Mouse (Mus musculus): ENCODE measurements at regions not wholly inside any gene's neighbourhood (a gene's known extent, or its start where the extent isn't known, plus 50 kb on each side); places are given as distances from the start of the nearest gene placed in this dataset.

DNA sequence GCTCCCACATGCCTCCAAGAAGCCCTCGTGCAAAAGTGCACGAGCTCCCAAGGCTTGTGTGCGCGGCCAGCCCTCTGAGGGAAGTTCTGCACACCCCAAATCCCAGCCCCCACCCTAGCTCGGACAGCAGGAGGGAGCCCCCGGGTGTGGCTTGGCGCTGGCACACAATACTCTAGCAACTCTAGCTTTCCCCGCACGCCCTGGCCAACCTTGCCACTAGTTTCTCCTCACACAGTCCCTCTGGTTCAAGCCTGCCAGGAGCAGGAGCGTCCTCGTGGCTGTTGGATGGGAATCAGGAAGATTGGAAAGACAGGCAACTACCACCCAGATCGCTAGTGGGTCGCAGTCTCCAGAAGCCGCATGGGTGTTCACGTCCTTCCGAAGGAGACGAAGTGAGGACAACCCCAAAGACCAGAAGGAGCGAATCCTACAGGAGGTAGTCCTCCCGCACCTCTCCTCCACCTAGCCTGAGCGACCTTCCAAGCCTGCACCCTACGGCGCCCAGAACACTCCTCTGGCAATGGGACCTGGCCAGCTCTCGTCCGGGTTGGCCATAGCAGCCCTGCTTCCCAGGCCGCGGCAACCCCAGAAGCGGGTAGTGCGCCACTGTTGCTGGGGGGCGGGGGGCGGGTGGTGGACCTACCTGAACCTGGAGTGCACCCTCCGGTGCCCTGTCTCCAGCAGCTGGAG lies 243.9 kb downstream of the Tex13c3 start:
- TF ChIP-seq CTCF (IDR thresholded peaks at IDR 0.05; ENCODE audit: insufficient read depth, low read length) (no peak), POLR2A (IDR thresholded peaks at IDR 0.05; ENCODE audit: borderline replicate concordance, extremely low read depth, low read depth, low read length) (no peak)
